10 mouse cellular contexts compared by ENCODE assay signal in genomic region chr14:55576376-55576775, GRCm38 (mm10). TPM values are rescaled to one million over a fixed set of nuclear protein-coding genes. Genes with fewer than 3 reads are reported as not detected.
A peak's percentile ranks its signal among the peaks of the same experiment; 100 is the strongest.
DNase-seq lines count a peak whose midpoint lies in the region; ATAC-seq lines count a peak whose summit lies in the region.
"Had no signal": no experiment of that assay in that cellular context is flagged by ENCODE, and none has a peak within 500 bp of the region (broad histone marks: within the 10 kb centered on the region; RNA-seq: fewer than 3 reads in every experiment).

No protein-coding gene starts in this region.

- no peak overlapping the region for H3K9ac ChIP-seq in forebrain, embryonic 14.5 days (ENCODE audit: low read length)

- peaks cover 6% of the 10 kb centered on the region for H3K36me3 ChIP-seq in forebrain, embryonic 14.5 days (ENCODE audit: control insufficient read depth, insufficient read depth, low read length)

- H3K4me1 ChIP-seq in forebrain, embryonic 14.5 days (ENCODE audit: control insufficient read depth, insufficient read depth, low read length): peaks cover 6% of the 10 kb centered on the region; the same call in 1 of the 2 replicates

- no peak for ATAC-seq in forebrain, embryonic 14.5 days
- ATAC-seq: forebrain, embryonic 16.5 days; inflammation-experienced regulatory T-cells, adult 6 months had no signal

- no peak overlapping the region for H3K4me2 ChIP-seq in forebrain, embryonic 14.5 days (ENCODE audit: low read length)

- no peaks in the 10 kb centered on the region for H3K9me3 ChIP-seq in forebrain, embryonic 14.5 days (replicated peaks; ENCODE audit: control insufficient read depth, low read length)

- intact Hi-C loops in left cerebral cortex, postnatal 36 days (cut with DNase I): no loop called here

- H3K27ac ChIP-seq in forebrain, embryonic 14.5 days (ENCODE audit: low read depth, low read length): no peak overlapping the region
- H3K27ac ChIP-seq: macrophage had no signal

- peak; percentile 22 to 29 for DNase-seq in left cerebral cortex, postnatal 36 days (ENCODE audit: low spot score in 2 of 2)
- no peak for DNase-seq in left cerebral cortex, adult 11 months (ENCODE audit: low spot score)
- peak; percentile 61 for DNase-seq in gastrocnemius, postnatal 25 days
- peak; percentile 28 to 53 for DNase-seq in kidney, postnatal 4 days
- peak; percentile 56 for DNase-seq in skeletal muscle tissue, adult 2 months (ENCODE audit: low read depth, low spot score)
- DNase-seq in forebrain, embryonic 14.5 days (ENCODE audit: low spot score): no peak
- DNase-seq in urinary bladder, postnatal 36 days (ENCODE audit: low spot score in 2 of 2): no peak

- H3K27me3 ChIP-seq in forebrain, embryonic 14.5 days (replicated peaks; ENCODE audit: control insufficient read depth, insufficient read depth, low read length): no peaks in the 10 kb centered on the region

- no peak overlapping the region for H3K4me3 ChIP-seq in forebrain, embryonic 14.5 days (ENCODE audit: low read depth, low read length)

- WGBS in forebrain, embryonic 14.5 days: 76% methylated on average over 16 of the region's 16 CpGs

RNA-seq across cellular contexts. Expression of gene Fitm1, which starts 1.0 kb away (rescaled TPM):
- not detected for total RNA-seq in left cerebral cortex, postnatal 36 days (2021)
- 100 to 1,000 TPM; 329 to 343 TPM for total RNA-seq in gastrocnemius, postnatal 25 days (2021)
- polyA plus RNA-seq in forebrain, embryonic 14.5 days (2014; fragmentation: Nextera tagmentation; extraction: Ambion mirVana): not detected in 2 replicates
- polyA plus RNA-seq: forebrain, embryonic 16.5 days; inflammation-experienced regulatory T-cells, adult 6 months; macrophage had no signal

RNA-seq across cellular contexts. Expression of gene Psme1, which starts 1.5 kb away (rescaled TPM):
- total RNA-seq in left cerebral cortex, postnatal 36 days (2021): 10 to 100 TPM; 41.9 to 50.1 TPM
- 10 to 100 TPM; 66.4 to 67.6 TPM for total RNA-seq in gastrocnemius, postnatal 25 days (2021)
- 192 and 204 TPM in 2 replicates for polyA plus RNA-seq in forebrain, embryonic 14.5 days (2014; fragmentation: Nextera tagmentation; extraction: Ambion mirVana)

RNA-seq across cellular contexts. Expression of gene Emc9, which starts 8.7 kb away (rescaled TPM):
- 10 to 100 TPM; 49.0 to 52.7 TPM for total RNA-seq in left cerebral cortex, postnatal 36 days (2021)
- total RNA-seq in gastrocnemius, postnatal 25 days (2021): 10 to 100 TPM; 33.4 to 34.1 TPM
- 13.9 and 17.6 TPM in 2 replicates for polyA plus RNA-seq in forebrain, embryonic 14.5 days (2014; fragmentation: Nextera tagmentation; extraction: Ambion mirVana)

RNA-seq across cellular contexts. Expression of gene Psme2, which starts 14.5 kb away (rescaled TPM):
- 10 to 100 TPM; 42.3 to 45.4 TPM for total RNA-seq in left cerebral cortex, postnatal 36 days (2021)
- 10 to 100 TPM; 42.9 to 58.4 TPM for total RNA-seq in gastrocnemius, postnatal 25 days (2021)
- 206 and 213 TPM in 2 replicates for polyA plus RNA-seq in forebrain, embryonic 14.5 days (2014; fragmentation: Nextera tagmentation; extraction: Ambion mirVana)

RNA-seq across cellular contexts. Expression of gene Rnf31, which starts 15.1 kb away (rescaled TPM):
- total RNA-seq in left cerebral cortex, postnatal 36 days (2021): 10 to 100 TPM; 30.4 to 33.5 TPM
- 10 to 100 TPM; 11.1 to 20.7 TPM for total RNA-seq in gastrocnemius, postnatal 25 days (2021)
- polyA plus RNA-seq in forebrain, embryonic 14.5 days (2014; fragmentation: Nextera tagmentation; extraction: Ambion mirVana): 11.0 and 13.0 TPM in 2 replicates

Comparison
In these comparisons a context has a peak if more than half of its experiments do, and no peak if none do; other contexts are left out.
1. DNase-seq: peak in left cerebral cortex, postnatal 36 days (2 of 2), gastrocnemius, postnatal 25 days (single experiment), kidney, postnatal 4 days (2 of 2) and skeletal muscle tissue, adult 2 months (single experiment); none in left cerebral cortex, adult 11 months (single experiment), forebrain, embryonic 14.5 days (single experiment) and urinary bladder, postnatal 36 days (0 of 2).
2. RNA of gene Fitm1, which starts 1.0 kb away (total RNA-seq): 329 to 343 TPM in gastrocnemius, postnatal 25 days; not detected in left cerebral cortex, postnatal 36 days; every median in the first group is over 100 times any median in the second.